Mouse (Mus musculus) midbrain, embryonic 14.5 days (tissue): Measurements from ENCODE around the gene Pkd1l3. TPM values are rescaled to one million over a fixed set of nuclear protein-coding genes. Genes with fewer than 3 reads are reported as not detected.

ENCODE experiments used
- ATAC-seq: fragments of 200-750 bp; cut with Nextera tagmentation; 2 replicates; pipeline ENCODE4 v1.8.0; 2017; ENCODE audit warnings: moderate number of reproducible peaks, moderate library complexity; ENCODE audit not compliant: low FRiP score, low TSS enrichment
- DNase-seq: peaks from one replicate; pipeline ENCODE4 v3.0.0-alpha.2; 2015
- H3K27ac ChIP-seq: fragments of 300-500 bp; sonication (generic); replicated peaks from 2 replicates; pipeline ENCODE4 v1.5.1; 2014; ENCODE audit warnings: mild to moderate bottlenecking, low read depth, low read length, moderate library complexity
- H3K27me3 ChIP-seq: fragments of 300-500 bp; sonication (generic); 2 replicates; pipeline ENCODE4 v1.6.1; 2014; ENCODE audit warnings: low read length, control low read depth, mixed read lengths; ENCODE audit not compliant: control insufficient read depth, insufficient read depth
- H3K36me3 ChIP-seq: fragments of 300-500 bp; sonication (generic); 2 replicates; pipeline ENCODE4 v1.6.1; 2014; ENCODE audit warnings: low read length, control low read depth; ENCODE audit not compliant: control insufficient read depth, insufficient read depth
- H3K4me1 ChIP-seq: fragments of 300-500 bp; sonication (generic); 2 replicates; pipeline ENCODE4 v1.6.1; 2014; ENCODE audit warnings: mild to moderate bottlenecking, antibody characterized with exemption, low read length, control low read depth; ENCODE audit not compliant: control insufficient read depth, insufficient read depth
- H3K4me2 ChIP-seq: fragments of 300-500 bp; sonication (generic); 2 replicates; pipeline ENCODE4 v1.6.1; 2014; ENCODE audit warnings: mild to moderate bottlenecking, low read length, moderate library complexity
- H3K4me3 ChIP-seq: fragments of 300-500 bp; sonication (generic); replicated peaks from 2 replicates; pipeline ENCODE4 v1.5.1; 2014; ENCODE audit warnings: low read depth, low read length
- H3K9ac ChIP-seq: fragments of 300-500 bp; sonication (generic); replicated peaks from 2 replicates; pipeline ENCODE4 v1.6.1; 2014; ENCODE audit warnings: mild to moderate bottlenecking, low read length, moderate library complexity
- H3K9me3 ChIP-seq: fragments of 300-500 bp; sonication (generic); 2 replicates; pipeline ENCODE4 v1.6.1; 2016; ENCODE audit warnings: low read length, control low read depth, mixed read lengths; ENCODE audit not compliant: control insufficient read depth
- WGBS: fragments of 180-500 bp; shearing (Covaris S2); extraction: QIAGEN DNeasy Blood & Tissue Kit; methylation state at CpG from one replicate; pipeline ENCODE4 v1.1.7; 2014; 5-methylcytosine and 5-hydroxymethylcytosine counted together
- polyA plus RNA-seq: library from polyadenylated mRNA; unstranded; fragments of >200 nt; fragmentation: Nextera tagmentation; extraction: Ambion mirVana; gene quantifications from 2 replicates; pipeline ENCODE4 v1.2.1, GENCODE M21; 2014

Pkd1l3 gene
- 0.12 TPM in 1 of 2 replicates, not detected in the other for polyA plus RNA-seq

DNA sequence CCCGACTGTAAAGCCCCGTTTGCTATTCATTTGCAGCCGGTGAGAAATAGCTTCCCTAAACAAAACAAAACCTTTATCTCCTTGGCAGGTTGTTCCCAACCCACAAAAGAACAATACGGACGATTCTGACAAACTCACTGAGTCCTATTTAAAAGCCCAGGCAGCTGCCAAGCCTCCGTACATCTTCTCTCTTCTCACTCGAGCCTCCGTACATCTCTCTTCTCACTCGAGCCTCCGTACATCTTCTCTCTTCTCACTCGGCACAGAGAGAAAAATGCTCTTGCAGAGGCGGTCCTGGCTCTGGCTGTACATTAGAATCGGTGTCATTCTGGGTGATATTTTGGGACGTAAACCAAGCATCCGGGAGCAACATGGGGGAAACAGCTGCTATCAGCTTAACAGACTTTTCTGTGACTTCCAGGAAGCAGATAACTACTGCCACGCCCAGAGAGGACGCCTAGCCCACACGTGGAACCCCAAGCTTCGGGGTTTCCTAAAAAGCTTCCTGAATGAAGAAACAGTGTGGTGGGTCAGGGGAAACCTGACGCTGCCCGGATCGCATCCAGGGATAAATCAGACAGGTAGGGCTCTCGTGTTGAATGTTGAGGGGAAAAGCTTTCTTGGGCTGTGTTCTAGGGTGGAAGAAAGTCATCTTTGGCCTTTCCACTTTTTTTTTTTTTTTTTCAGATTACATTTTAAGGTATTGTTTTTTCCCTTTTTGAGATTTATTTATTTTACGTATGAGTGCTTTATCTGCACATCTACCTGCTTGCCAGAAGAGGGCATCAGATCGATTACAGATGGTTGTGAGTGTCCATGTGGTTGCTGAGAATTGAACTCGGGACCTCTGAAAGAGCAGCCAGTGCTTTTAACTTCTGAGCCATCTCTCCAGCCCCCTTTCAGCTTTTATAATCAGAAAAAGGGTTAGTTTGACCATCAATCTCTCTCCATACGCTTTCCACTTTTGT lies at the start of gene Pkd1l3:
Gene Pkd1l3 (plus strand): TSS at position 275 of the 968 bp plus-strand sequence.
- no peak for DNase-seq
- Histone ChIP-seq H3K9ac (no peak within 1 kb of the TSS), H3K4me1 (no peaks in the 10 kb centered on the region), H3K27ac (no peak within 1 kb of the TSS), H3K36me3 (no peaks in the 10 kb centered on the region), H3K4me3 (no peak within 1 kb of the TSS), H3K4me2 (no peak within 1 kb of the TSS; the same call in 1 of the 2 replicates), H3K9me3 (no peaks in the 10 kb centered on the region), H3K27me3 (no peaks in the 10 kb centered on the region)
- WGBS, result 70% methylated on average over 27 of the region's 27 CpGs
- no peak for ATAC-seq

DNA sequence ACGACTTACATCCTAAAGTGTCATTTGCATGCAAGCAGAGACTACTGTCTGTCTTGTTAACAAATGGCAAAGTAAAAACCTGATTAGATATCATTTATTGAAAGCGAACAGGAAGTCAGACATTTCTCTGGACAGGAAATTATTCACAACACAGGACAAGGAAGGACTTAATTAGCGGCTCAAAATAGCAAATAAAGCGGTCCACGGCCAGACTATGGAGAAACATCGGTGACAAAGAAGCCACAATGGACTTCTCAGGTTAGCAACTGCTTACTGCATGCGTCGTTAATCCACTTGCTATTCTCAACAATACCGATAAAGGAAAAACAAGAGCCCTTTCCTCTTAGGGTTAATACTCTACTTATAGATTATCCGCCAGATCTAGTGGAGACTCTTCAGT lies 49.6 kb upstream of the Pkd1l3 start:
- H3K36me3 ChIP-seq, result peaks cover 35% of the 10 kb centered on the region
- ATAC-seq (no peak), DNase-seq (no peak)
- H3K9me3 ChIP-seq, result no peaks in the 10 kb centered on the region
- peak overlapping the region; percentile 83 for H3K4me3 ChIP-seq
- peak overlapping the region; percentile 92 for H3K27ac ChIP-seq
- 7% methylated on average over 10 of the region's 10 CpGs for WGBS
- no peaks in the 10 kb centered on the region for H3K27me3 ChIP-seq
- H3K9ac ChIP-seq, result peak overlapping the region; percentile 84
- peaks cover 14% of the 10 kb centered on the region for H3K4me1 ChIP-seq
- H3K4me2 ChIP-seq, result peak overlapping the region; percentile 79

DNA sequence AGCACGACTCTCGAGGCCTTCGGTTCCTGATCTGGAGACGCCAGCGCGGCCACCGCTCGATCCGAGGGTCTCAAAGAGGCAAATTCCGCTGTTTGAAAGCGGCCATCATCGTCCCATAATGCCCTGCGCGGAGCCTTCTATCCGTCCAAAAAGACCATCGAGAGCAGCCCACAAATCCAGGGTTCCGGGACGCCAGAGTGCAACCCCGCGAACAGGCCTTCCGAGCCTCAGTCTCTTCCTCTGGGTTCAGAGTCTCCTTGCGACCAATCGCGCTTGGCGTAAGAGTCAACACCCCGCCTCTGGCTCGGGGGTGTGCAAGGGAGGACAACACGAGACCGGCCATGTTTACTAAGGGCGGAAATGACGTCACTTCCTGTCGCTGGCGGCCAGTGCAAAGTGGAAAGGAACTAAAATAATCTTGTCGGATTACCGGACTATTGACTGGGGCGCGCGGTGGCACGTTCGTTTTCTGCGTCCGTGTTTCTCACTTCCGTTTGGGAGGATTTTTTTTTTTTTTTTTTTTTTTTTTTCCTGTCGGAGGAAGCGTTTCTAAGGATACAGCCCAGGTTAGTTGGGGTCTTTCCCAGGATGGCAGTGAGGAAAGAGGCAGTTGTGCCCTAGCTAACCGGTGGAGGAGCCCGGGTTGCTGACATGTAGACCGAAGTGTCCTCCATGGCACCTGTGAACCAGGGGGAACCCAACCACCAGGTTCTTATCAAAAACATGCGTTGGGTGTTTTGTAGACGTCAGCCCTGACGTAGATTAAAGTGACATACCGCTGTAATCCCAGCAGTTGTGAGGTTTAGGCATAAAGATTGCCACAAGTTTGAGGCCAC lies 48.6 kb upstream of the Pkd1l3 start, which contains the start of the genes Dhx38 and Txnl4b:
Gene Dhx38 (minus strand): TSS at position 364 of the 836 bp plus-strand sequence.
Gene Txnl4b (plus strand): TSS at position 395 of the 836 bp plus-strand sequence.
- DNase-seq, result peak; percentile 100
- H3K9ac ChIP-seq, result peak within 1 kb of the TSS; percentile 84
- H3K4me2 ChIP-seq, result peak within 1 kb of the TSS; percentile 79
- peaks cover 14% of the 10 kb centered on the region for H3K4me1 ChIP-seq
- no peaks in the 10 kb centered on the region for H3K9me3 ChIP-seq
- H3K27me3 ChIP-seq, result no peaks in the 10 kb centered on the region
- H3K36me3 ChIP-seq, result peaks cover 34% of the 10 kb centered on the region
- WGBS, result under 1% methylated on average over 52 of the region's 52 CpGs
- ATAC-seq, result peak; percentile 100
- H3K4me3 ChIP-seq, result peak within 1 kb of the TSS; percentile 83
- H3K27ac ChIP-seq, result peak within 1 kb of the TSS; percentile 92

DNA sequence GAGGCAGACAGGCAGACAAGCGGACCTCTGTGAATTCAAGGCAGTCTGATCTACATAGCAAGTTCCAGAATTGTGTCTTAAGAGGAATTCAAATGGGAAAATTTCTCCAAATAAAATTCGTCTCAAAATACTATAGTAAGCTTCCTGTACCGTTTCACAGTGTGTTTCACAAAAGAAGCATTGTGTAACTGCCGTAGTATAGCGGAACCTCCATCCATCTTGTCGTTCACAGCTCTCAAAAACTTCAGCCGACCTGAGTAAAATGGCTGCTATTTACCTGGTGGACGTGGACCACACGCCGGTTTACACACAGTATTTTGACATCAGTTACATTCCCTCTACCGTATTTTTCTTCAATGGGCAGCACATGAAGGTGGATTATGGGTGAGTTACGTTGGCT lies 43.2 kb upstream of the Pkd1l3 start:
- DNase-seq (no peak), ATAC-seq (no peak)
- H3K4me2 ChIP-seq, result no peak overlapping the region
- H3K9ac ChIP-seq, result no peak overlapping the region
- H3K4me1 ChIP-seq, result peaks cover 6% of the 10 kb centered on the region
- H3K27me3 ChIP-seq, result no peaks in the 10 kb centered on the region
- 92% methylated on average over 12 of the region's 12 CpGs for WGBS
- H3K36me3 ChIP-seq, result peaks cover 21% of the 10 kb centered on the region
- H3K9me3 ChIP-seq, result no peaks in the 10 kb centered on the region
- no peak overlapping the region for H3K27ac ChIP-seq
- H3K4me3 ChIP-seq, result no peak overlapping the region

DNA sequence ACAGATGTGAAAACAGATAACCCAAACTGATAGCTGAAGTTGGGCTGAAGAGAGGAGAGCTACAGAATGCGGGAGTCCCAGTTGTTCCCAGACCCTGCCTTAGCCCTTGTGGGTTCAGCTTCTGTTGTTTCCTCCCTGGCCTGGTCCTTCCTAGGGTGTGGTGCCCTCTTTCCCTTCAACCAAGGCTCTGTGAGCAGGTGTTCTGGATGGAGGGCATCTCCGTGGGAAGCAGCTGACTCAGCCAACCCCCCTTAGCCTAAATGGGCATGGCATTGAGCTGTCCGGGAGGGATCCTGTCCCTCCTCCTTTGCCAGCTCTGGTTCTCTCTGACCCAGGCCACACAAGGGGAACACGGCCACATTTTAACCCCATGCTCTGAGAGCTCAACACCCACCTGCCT lies 38.0 kb upstream of the Pkd1l3 start:
- DNase-seq (no peak), ATAC-seq (no peak)
- Histone ChIP-seq H3K27me3 (no peaks in the 10 kb centered on the region), H3K9ac (no peak overlapping the region), H3K4me2 (no peak overlapping the region), H3K4me3 (no peak overlapping the region), H3K36me3 (peaks cover 7% of the 10 kb centered on the region; the same call in 1 of the 2 replicates), H3K9me3 (no peaks in the 10 kb centered on the region), H3K4me1 (no peaks in the 10 kb centered on the region), H3K27ac (no peak overlapping the region)
- 74% methylated on average over 4 of the region's 4 CpGs for WGBS

DNA sequence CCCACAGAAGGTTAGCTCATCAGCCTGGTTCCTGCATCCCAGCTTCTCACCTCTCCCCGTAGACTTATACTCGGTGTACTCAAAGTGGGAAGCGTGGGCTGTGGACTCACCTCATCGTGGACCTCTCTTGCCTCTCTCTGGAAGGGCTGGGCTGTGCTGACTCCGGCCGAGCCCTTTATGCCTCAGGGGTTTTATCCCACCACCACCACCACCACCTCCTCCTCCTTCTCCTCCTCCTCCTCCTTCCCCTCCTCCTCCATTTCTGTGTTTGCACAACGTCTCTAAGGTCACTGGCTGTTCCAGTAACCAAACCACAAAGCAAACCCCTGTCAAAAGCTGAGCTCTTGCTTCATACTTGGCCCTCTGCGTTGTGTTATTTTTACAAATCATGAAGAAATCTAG lies 35.4 kb upstream of the Pkd1l3 start, which contains the start of gene Hp:
Gene Hp (minus strand): TSS at position 273 of the 402 bp plus-strand sequence.
- Histone ChIP-seq H3K9me3 (no peaks in the 10 kb centered on the region), H3K27ac (no peak within 1 kb of the TSS), H3K4me1 (no peaks in the 10 kb centered on the region), H3K4me2 (no peak within 1 kb of the TSS), H3K4me3 (no peak within 1 kb of the TSS), H3K36me3 (no peaks in the 10 kb centered on the region), H3K27me3 (no peaks in the 10 kb centered on the region), H3K9ac (no peak within 1 kb of the TSS)
- DNase-seq (no peak), ATAC-seq (no peak)
- WGBS, result 74% methylated on average over 8 of the region's 8 CpGs

DNA sequence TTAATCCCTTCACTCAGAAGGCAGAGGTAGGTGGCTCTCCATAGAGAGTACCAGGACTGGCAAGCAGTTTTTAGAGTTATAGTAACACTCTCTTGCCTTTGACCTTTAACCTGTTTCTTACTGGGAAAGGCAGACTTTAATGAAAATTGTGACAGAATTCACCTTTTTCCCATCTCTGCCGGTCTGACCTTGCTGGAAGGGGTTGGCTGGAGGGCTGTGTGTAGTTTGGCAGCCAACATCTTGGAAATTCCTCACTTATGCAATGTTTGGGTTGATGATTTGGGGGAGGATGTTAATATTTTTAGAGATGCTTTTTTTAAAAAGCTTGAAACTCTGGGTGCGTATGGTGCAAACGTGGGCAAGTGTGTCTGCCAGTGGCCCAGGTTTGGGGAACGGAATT lies 30.0 kb upstream of the Pkd1l3 start:
- WGBS, result 82% methylated on average over 4 of the region's 4 CpGs
- Histone ChIP-seq H3K9me3 (no peaks in the 10 kb centered on the region), H3K9ac (no peak overlapping the region), H3K36me3 (no peaks in the 10 kb centered on the region), H3K27ac (no peak overlapping the region), H3K27me3 (no peaks in the 10 kb centered on the region), H3K4me1 (no peaks in the 10 kb centered on the region), H3K4me2 (no peak overlapping the region), H3K4me3 (no peak overlapping the region)
- DNase-seq (no peak), ATAC-seq (no peak)

DNA sequence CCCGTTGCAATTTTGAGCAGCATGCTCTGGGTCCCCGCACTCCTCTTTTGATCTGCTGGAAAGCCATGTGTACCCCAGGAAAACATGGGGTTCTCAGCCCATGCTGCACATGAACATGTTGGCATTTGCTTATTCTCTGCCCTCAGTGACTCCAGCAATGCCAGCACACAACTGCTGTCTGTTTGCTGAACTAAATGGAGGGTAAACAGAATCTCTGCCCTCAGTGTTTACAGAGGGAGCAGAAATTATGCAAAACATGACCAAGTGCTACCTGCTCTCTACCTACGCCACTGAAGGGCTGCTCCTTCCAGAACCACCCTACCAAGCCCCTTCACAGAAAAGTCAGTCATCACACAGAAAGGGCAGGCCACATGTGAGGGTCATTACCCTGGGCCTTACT lies 29.5 kb upstream of the Pkd1l3 start:
- H3K9me3 ChIP-seq, result no peaks in the 10 kb centered on the region
- H3K4me1 ChIP-seq, result no peaks in the 10 kb centered on the region
- H3K4me3 ChIP-seq, result no peak overlapping the region
- 87% methylated on average over 3 of the region's 3 CpGs for WGBS
- H3K27me3 ChIP-seq, result no peaks in the 10 kb centered on the region
- no peak overlapping the region for H3K4me2 ChIP-seq
- no peak for ATAC-seq
- H3K9ac ChIP-seq, result no peak overlapping the region
- H3K36me3 ChIP-seq, result no peaks in the 10 kb centered on the region
- H3K27ac ChIP-seq, result no peak overlapping the region
- DNase-seq, result no peak
